Mouse (Mus musculus): ENCODE data around the gene Gm1330. TPM values are rescaled to one million over a fixed set of nuclear protein-coding genes. Genes with fewer than 3 reads are reported as not detected.

Gene Gm1330
- not detected for total RNA-seq (2023)

GRCm38 (mm10) chr2:149003151-149003550, at the start of gene Gm1330:
Gene Gm1330 (minus strand): TSS chr2:149003251.

GRCm38 (mm10) chr2:149017137-149017536, 14.1 kb upstream of the Gm1330 start, which contains the start of gene Gm10750:
Gene Gm10750 (minus strand): TSS chr2:149017237.

Other genes starting within 250 kb of the Gm1330 start
- gene Cst11, start 231.8 kb downstream of the Gm1330 start, total RNA-seq (2023) = not detected
- gene 8030411F24Rik, start 221.2 kb downstream of the Gm1330 start, total RNA-seq (2023) = not detected
- not detected for gene Cst12, start 213.9 kb downstream of the Gm1330 start, total RNA-seq (2023)
- gene Cst8, start 204.5 kb downstream of the Gm1330 start, total RNA-seq (2023) = not detected
- not detected for gene Cst13, start 183.2 kb downstream of the Gm1330 start, total RNA-seq (2023)
- not detected for gene Cst9, start 168.1 kb downstream of the Gm1330 start, total RNA-seq (2023)
- gene 9230104L09Rik, start 138.2 kb downstream of the Gm1330 start, total RNA-seq (2023) = not detected
- gene Cst3, start 127.6 kb downstream of the Gm1330 start, total RNA-seq (2023) = 10 to 100 TPM; 66.1 to 78.2 TPM
- gene Gm10750, start 14.0 kb upstream of the Gm1330 start, total RNA-seq (2023) = not detected